Mouse (Mus musculus): ENCODE data around the gene Duoxa1.

Gene Duoxa1

DNA sequence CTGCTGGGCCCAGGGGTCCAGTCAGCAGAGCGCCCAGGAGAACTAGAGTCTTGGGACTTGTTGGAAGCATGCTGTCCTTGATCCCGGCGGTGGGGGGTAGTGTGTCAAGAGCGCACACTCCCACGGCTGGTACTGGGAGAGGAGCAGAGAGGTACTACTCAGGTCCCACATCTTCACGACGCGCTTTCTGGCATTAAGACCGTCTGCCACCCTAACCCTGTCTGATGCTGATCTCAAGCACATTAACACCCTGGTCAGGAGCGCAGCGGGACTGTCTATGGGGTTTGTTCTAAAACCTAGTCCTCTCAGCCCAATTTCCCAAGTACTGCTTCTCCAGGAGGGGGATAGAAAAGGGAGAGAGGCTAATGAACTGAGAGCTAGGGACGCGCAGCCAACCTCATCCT, 15.4 kb downstream of the Duoxa1 start, which contains the start of gene Duox2:
Gene Duox2 (minus strand): TSS at position 354 of the 404 bp plus-strand sequence.
- no peak for DNase-seq (ENCODE audit: low read depth, low spot score)

DNA sequence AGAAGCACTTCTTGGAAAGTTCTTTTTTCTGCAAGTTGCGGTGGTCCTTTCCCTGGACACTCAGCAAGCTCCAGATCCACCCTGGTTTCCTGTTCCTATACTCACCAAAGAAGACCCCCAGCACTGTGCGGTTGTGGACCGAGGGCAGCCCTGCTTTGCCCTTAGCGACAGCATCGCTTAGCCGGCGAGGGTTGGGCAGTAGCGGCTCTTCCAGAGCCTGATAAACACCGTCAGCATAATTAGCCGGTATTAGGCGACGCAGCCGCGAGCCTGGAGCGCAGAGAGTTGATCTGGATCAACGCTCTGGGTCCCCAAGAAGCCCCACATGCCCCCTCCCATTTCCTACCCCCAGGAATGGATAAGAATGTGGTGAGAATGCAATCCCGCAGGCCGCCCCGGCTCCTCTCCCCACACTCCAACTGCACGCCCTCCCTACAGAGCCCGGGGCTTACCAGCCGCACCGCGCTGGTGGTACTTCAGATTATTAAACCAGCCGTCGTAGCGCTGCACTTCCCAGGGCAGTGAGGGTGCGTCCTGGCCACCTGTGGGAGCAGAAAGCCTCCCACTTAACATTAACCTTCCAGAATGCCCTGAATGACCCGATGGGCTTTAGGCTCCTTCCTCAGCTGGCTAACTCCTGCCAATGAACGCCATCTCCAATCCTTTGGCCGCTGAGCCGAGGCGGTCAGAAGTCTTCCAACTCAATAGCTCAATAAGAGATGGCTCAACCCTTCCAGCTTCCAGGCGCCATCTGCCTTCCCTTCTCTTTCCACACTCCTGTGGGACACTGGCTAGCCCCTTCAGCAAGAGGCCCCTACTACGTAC, 16.0 kb downstream of the Duoxa1 start:
- no peak for DNase-seq (ENCODE audit: low read depth, low spot score)

DNA sequence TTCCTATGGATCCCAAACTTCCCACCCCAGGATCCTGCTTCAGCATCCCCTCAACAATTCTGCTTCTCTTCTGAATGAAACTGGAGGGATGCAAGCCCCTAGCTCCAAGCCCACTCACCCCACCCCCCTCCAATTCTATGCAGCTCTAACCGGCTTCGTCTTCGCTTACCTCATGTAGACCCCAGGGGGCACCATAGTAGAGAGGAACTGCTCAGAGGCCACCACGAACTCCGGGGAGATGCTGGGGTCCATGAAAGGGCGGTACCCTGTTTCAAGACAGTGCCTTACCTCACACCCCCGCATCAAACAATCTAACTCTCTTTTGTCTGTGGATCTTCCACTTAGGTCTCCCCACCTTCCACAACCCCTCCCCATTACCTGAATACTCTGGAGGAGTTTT, 18.6 kb downstream of the Duoxa1 start:
- no peak for DNase-seq (ENCODE audit: low read depth, low spot score)

GRCm38 (mm10) chr2:122286137-122286536, 27.4 kb downstream of the Duoxa1 start:
- DNase-seq (ENCODE audit: low read depth, low spot score) = no peak

DNA sequence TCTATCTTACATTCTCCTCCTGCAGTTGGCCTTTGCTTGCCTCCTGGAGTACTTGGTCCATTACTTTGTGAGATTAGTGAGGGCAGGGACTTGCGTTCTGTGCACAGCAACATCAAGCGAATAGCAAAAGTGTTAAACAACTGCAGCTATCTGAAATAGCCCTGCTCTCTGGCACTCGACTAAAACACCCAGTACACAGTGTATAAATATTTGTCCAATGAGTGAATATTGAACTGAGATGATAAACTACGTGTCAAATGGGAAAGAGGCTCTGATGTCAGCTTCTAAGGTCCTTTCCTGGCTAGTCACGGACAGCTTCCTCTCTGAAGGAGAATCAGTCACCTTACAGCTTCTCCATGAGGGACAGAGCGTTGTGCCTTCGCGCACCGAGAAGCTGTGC, 29.4 kb downstream of the Duoxa1 start:
- DNase-seq (ENCODE audit: low read depth, low spot score) = no peak

- DNase-seq (ENCODE audit: low read depth, low spot score) = no peak
Measured at GRCm38 (mm10) chr2:122278769-122279168, 34.8 kb downstream of the Duoxa1 start.

DNA sequence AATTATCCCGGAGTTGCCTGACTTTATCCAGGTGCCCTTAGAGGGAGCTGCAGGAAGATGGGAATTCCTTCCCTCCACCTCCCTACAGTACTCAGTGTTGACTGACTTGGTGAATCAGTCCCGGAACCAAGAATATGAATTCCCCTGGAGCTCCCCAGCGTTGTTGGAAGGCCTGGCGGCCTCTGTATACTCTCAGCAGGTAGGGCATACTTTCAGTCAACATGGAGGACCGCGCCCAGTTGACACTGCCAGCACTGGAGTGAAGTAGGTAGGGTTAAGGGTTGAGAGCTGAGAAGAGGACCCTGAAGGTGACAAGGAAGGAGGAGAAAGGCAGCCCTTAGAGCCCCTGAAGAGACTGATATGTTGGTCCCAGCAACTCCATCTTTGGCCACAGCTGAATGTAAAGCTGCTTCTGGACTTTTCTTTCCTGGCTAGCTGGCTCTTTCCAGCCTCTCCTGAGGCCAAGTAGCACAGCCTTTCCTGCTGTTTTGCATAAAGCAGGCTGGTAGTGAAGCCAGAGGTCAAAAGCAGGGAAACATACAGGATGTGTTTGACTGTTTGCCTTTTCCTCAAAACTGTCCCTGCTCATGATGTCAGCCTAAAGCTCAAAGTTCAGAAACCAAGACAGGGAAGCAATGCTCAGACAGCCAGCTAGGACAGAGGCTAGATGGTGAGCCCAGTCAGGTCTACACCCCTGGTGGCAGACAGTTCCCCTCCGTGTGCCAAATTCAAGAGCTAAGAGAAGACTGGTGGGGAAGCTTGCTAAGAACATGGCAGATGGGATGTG, 46.9 kb downstream of the Duoxa1 start:
- DNase-seq (ENCODE audit: low read depth, low spot score) = no peak

DNA sequence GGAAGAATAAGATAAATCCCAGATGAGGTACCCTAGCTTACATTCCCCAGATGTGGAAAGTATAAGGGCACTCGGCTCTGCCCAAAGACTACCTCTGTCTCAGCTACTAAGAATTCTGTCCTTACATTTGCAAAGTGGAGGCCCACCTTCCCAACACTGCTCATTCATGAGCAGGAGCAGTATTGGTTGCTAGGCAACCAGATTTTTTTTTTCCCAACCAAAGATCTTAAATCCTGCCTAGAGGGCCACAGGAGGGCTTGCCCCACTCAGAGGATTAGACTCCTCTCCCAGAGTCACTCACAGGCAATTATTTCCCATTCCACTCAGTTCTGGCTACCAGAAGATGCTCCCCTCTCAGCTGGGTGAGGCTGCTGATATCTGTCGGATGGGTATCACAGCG, 48.8 kb downstream of the Duoxa1 start:
- peak; percentile 61 for DNase-seq (ENCODE audit: low read depth, low spot score)

DNA sequence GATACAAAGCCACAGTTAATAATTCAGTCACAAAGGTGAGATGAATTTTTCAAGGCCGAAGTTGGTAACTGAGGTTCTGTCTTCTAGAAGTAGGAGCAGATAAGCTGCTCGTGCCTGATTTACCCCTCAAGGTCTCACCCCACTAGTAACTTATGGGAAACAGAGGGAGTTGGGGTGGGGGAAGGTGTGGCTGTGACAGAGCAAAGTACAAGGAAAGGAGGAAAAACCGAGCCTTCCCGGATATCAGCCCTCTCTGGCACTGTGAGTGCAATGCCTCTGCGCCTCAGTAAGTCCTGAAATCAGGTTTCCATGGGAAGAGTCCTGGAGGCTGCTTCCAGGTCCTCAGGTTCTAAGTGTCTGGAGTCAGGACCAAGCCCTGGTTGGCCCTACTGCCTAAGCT, 52.8 kb downstream of the Duoxa1 start:
- no peak for DNase-seq (ENCODE audit: low read depth, low spot score)

GRCm38 (mm10) chr2:122255997-122256396, 57.5 kb downstream of the Duoxa1 start:
- DNase-seq (ENCODE audit: low read depth, low spot score) = no peak
